Comparison of ENCODE assay signal across 8 mouse cellular contexts in genomic region chr2:75990885-75991539, GRCm38 (mm10). TPM values are rescaled to one million over a fixed set of nuclear protein-coding genes. Genes with fewer than 3 reads are reported as not detected.
DNase-seq lines count a peak whose midpoint lies in the region; ATAC-seq and TF ChIP-seq lines count a peak whose summit lies in the region.
"Had no signal": no experiment of that assay in that cellular context is flagged by ENCODE, and none has a peak within 500 bp of the region (broad histone marks: within the 10 kb centered on the region; RNA-seq: fewer than 3 reads in every experiment).

No protein-coding gene starts in this region.

- H3K4me3 ChIP-seq in ES-E14 (ENCODE audit: insufficient read depth in 1 of 2, low read depth in 1 of 2, low read length in 2 of 2, poor library complexity in 1 of 2, severe bottlenecking in 1 of 2) = peak overlapping the region in 1 of 2 experiments; percentile 53; a peak in 2 of 4 replicates
- no peak overlapping the region for H3K4me3 ChIP-seq in embryonic facial prominence, embryonic 12.5 days
- no peak overlapping the region for H3K4me3 ChIP-seq in heart, postnatal 0 days (ENCODE audit: low read depth, low read length)
- H3K4me3 ChIP-seq: myocyte had no signal

- H3K4me1 ChIP-seq in ES-E14 (ENCODE audit: control insufficient read depth in 2 of 2, insufficient read depth in 2 of 2, low read length in 2 of 2, poor library complexity in 1 of 2) = peaks cover 12 to 15% of the 10 kb centered on the region in 2 experiments; a peak in 3 of 4 replicates
- H3K4me1 ChIP-seq in embryonic facial prominence, embryonic 12.5 days = peaks cover 43% of the 10 kb centered on the region
- no peaks in the 10 kb centered on the region for H3K4me1 ChIP-seq in heart, postnatal 0 days (ENCODE audit: control insufficient read depth, insufficient read depth)

- H3K36me3 ChIP-seq in ES-E14 (ENCODE audit: control insufficient read depth, insufficient read depth, low read length, poor library complexity, severe bottlenecking) = no peaks in the 10 kb centered on the region
- H3K36me3 ChIP-seq in embryonic facial prominence, embryonic 12.5 days = no peaks in the 10 kb centered on the region
- H3K36me3 ChIP-seq in heart, postnatal 0 days (replicated peaks; ENCODE audit: control insufficient read depth, insufficient read depth, low read length) = no peaks in the 10 kb centered on the region

- WGBS in embryonic facial prominence, embryonic 12.5 days = 43% methylated on average over 13 of the region's 13 CpGs
- 40% methylated on average over 13 of the region's 13 CpGs for WGBS in heart, postnatal 0 days

- H3K27ac ChIP-seq in ES-E14 (ENCODE audit: insufficient read depth, low read depth, low read length, poor library complexity, severe bottlenecking) = no peak overlapping the region; the same call in 1 of the 2 replicates
- H3K27ac ChIP-seq in embryonic facial prominence, embryonic 12.5 days = peak overlapping the region; percentile 80
- no peak overlapping the region for H3K27ac ChIP-seq in heart, postnatal 0 days (ENCODE audit: low read depth)

- no peak for TF ChIP-seq EP300 in heart, postnatal 0 days (IDR thresholded peaks at IDR 0.05; ENCODE audit: low read depth)

- no peak overlapping the region for H3K4me2 ChIP-seq in embryonic facial prominence, embryonic 12.5 days (replicated peaks)
- peak overlapping the region; percentile 30 for H3K4me2 ChIP-seq in heart, postnatal 0 days (ENCODE audit: low read depth, low read length)

- in situ Hi-C loops in ES-E14 (cut with MboI; ENCODE audit: low sequenced_read_pairs in 2 of 2, unreplicated experiment in 2 of 2) = no loop called here

- no peaks in the 10 kb centered on the region for H3K9me3 ChIP-seq in ES-E14 (ENCODE audit: control insufficient read depth, insufficient read depth, low read depth, low read length)
- H3K9me3 ChIP-seq in embryonic facial prominence, embryonic 12.5 days = no peaks in the 10 kb centered on the region
- H3K9me3 ChIP-seq in heart, postnatal 0 days (replicated peaks; ENCODE audit: control insufficient read depth, low read length) = no peaks in the 10 kb centered on the region

- no peaks in the 10 kb centered on the region for H3K27me3 ChIP-seq in embryonic facial prominence, embryonic 12.5 days
- no peaks in the 10 kb centered on the region for H3K27me3 ChIP-seq in heart, postnatal 0 days (ENCODE audit: control insufficient read depth, insufficient read depth, low read length)

- no peak overlapping the region for H3K9ac ChIP-seq in ES-E14 (ENCODE audit: insufficient read depth, low read depth, low read length, poor library complexity, severe bottlenecking)
- H3K9ac ChIP-seq in embryonic facial prominence, embryonic 12.5 days = no peak overlapping the region
- no peak overlapping the region for H3K9ac ChIP-seq in heart, postnatal 0 days (replicated peaks; ENCODE audit: low read depth, low read length)

- ATAC-seq in embryonic facial prominence, embryonic 12.5 days (ENCODE audit: insufficient number of reproducible peaks, insufficient read depth, low FRiP score, low TSS enrichment) = no peak
- peak; percentile 79; the same call in 1 of the 2 replicates for ATAC-seq in heart, postnatal 0 days (ENCODE audit: insufficient read depth, low read depth)

- peak; percentile 83 for DNase-seq in ES-E14 (ENCODE audit: low read depth, low spot score)
- peak; percentile 83 for DNase-seq in adrenal gland, postnatal 25 days
- peak; percentile 50 for DNase-seq in heart, postnatal 0 days (ENCODE audit: low spot score)
- DNase-seq in left cerebral cortex, adult 18-20 months (ENCODE audit: low spot score in 2 of 2) = peak; percentile 42 to 62
- peak; percentile 81 to 84 for DNase-seq in lung, postnatal 4 days
- DNase-seq in spleen, adult 12 weeks (ENCODE audit: low spot score) = peak; percentile 10

- peak; percentile 75 for TF ChIP-seq CTCF in heart, postnatal 0 days (IDR thresholded peaks at IDR 0.05; ENCODE audit: low read depth)

TF ChIP-seq in ES-E14, 5 proteins besides CTCF, POLR2A, EP300 and RAD21:
- TF ChIP-seq ZC3H11A (IDR thresholded peaks at IDR 0.05; ENCODE audit: borderline replicate concordance, low read depth, low read length) = peak; percentile 61; the same call in 1 of the 2 replicates
- TF ChIP-seq MAFK (IDR thresholded peaks at IDR 0.05; ENCODE audit: insufficient read depth, low read depth, low read length) = no peak
- no peak for TF ChIP-seq HCFC1 (IDR thresholded peaks at IDR 0.05; ENCODE audit: borderline replicate concordance, insufficient read depth, low read length)
- 0 out of 2 replicates have a peak, but pooled peaks have one; percentile 15 for TF ChIP-seq ZNF384 (IDR thresholded peaks at IDR 0.05; ENCODE audit: low read depth, low read length)
- TF ChIP-seq CHD2 (IDR thresholded peaks at IDR 0.05; ENCODE audit: low read depth, low read length) = no peak

RNA-seq across cellular contexts. Expression of gene Ttc30a1, which starts 9.2 kb away (rescaled TPM):
- 4.7 and 6.1 TPM in 2 replicates for total RNA-seq in ES-E14 (2012; rRNA removed)
- total RNA-seq in adrenal gland, postnatal 25 days (2021) = 4.0 and 4.3 TPM in 2 replicates
- 8.8 and 10.6 TPM in 2 replicates for polyA plus RNA-seq in embryonic facial prominence, embryonic 12.5 days (2016; fragmentation: Nextera tagmentation; extraction: Ambion mirVana)
- total RNA-seq in heart, postnatal 0 days (2014; rRNA removed; ENCODE audit: low replicate concordance) = 7.3 and 9.4 TPM in 2 replicates
- 3.3 and 3.7 TPM in 2 replicates for polyA plus RNA-seq in heart, postnatal 0 days (2015; fragmentation: Nextera tagmentation; extraction: Ambion mirVana)
- total RNA-seq in left cerebral cortex, adult 18-20 months (2021) = 1 to 10 TPM; 2.4 to 2.5 TPM

RNA-seq across cellular contexts. Expression of gene Ttc30a2, which starts 13.0 kb away (rescaled TPM):
- total RNA-seq in ES-E14 (2012; rRNA removed) = 0.36 and 0.42 TPM in 2 replicates
- total RNA-seq in adrenal gland, postnatal 25 days (2021) = 0.52 and 0.79 TPM in 2 replicates
- 0.40 and 0.52 TPM in 2 replicates for polyA plus RNA-seq in embryonic facial prominence, embryonic 12.5 days (2016; fragmentation: Nextera tagmentation; extraction: Ambion mirVana)
- total RNA-seq in heart, postnatal 0 days (2014; rRNA removed; ENCODE audit: low replicate concordance) = 0.23 and 2.6 TPM in 2 replicates
- polyA plus RNA-seq in heart, postnatal 0 days (2015; fragmentation: Nextera tagmentation; extraction: Ambion mirVana) = 1.2 and 1.4 TPM in 2 replicates
- under 1 TPM; 0.37 to 0.49 TPM for total RNA-seq in left cerebral cortex, adult 18-20 months (2021)

RNA-seq across cellular contexts. Expression of gene Ttc30b, which starts 52.6 kb away (rescaled TPM):
- 2.3 and 2.6 TPM in 2 replicates for total RNA-seq in ES-E14 (2012; rRNA removed)
- total RNA-seq in adrenal gland, postnatal 25 days (2021) = 19.1 and 26.4 TPM in 2 replicates
- 7.5 and 9.7 TPM in 2 replicates for polyA plus RNA-seq in embryonic facial prominence, embryonic 12.5 days (2016; fragmentation: Nextera tagmentation; extraction: Ambion mirVana)
- 22.6 and 26.7 TPM in 2 replicates for total RNA-seq in heart, postnatal 0 days (2014; rRNA removed; ENCODE audit: low replicate concordance)
- 13.8 and 14.0 TPM in 2 replicates for polyA plus RNA-seq in heart, postnatal 0 days (2015; fragmentation: Nextera tagmentation; extraction: Ambion mirVana)
- total RNA-seq in left cerebral cortex, adult 18-20 months (2021) = 10 to 100 TPM; 11.1 to 12.4 TPM

Comparison
In these comparisons a context has a peak if more than half of its experiments do, and no peak if none do; other contexts are left out.
1. DNase-seq: peak in every context shown above with its lines; median percentile 83 in ES-E14; 83 in adrenal gland, postnatal 25 days; 82 in lung, postnatal 4 days; 52 in left cerebral cortex, adult 18-20 months; 50 in heart, postnatal 0 days; 10 in spleen, adult 12 weeks.